Mouse (Mus musculus) embryonic facial prominence, embryonic 15.5 days (tissue): Measurements from ENCODE around the gene Ccsap. TPM values are rescaled to one million over a fixed set of nuclear protein-coding genes. Genes with fewer than 3 reads are reported as not detected.
A peak's percentile ranks its signal among the peaks of the same experiment; 100 is the strongest.

Experiments used
- ATAC-seq: fragments of 200-750 bp; cut with Nextera tagmentation; 2 replicates; pipeline ENCODE4 v1.8.0; 2017; ENCODE audit warnings: low read depth, moderate TSS enrichment; ENCODE audit not compliant: insufficient number of reproducible peaks, low FRiP score, low TSS enrichment
- H3K27ac ChIP-seq: fragments of 300-500 bp; sonication (generic); replicated peaks from 2 replicates; pipeline ENCODE4 v1.5.1; 2015; ENCODE audit warnings: mild to moderate bottlenecking, inconsistent platforms
- H3K27me3 ChIP-seq: fragments of 300-500 bp; sonication (generic); 2 replicates; pipeline ENCODE4 v1.6.1; 2015; ENCODE audit warnings: inconsistent platforms
- H3K36me3 ChIP-seq: fragments of 300-500 bp; sonication (generic); 2 replicates; pipeline ENCODE4 v1.6.1; 2015; ENCODE audit warnings: mild to moderate bottlenecking, inconsistent platforms
- H3K4me1 ChIP-seq: fragments of 300-500 bp; sonication (generic); 2 replicates; pipeline ENCODE4 v1.6.1; 2015; ENCODE audit warnings: inconsistent platforms
- H3K4me2 ChIP-seq: fragments of 300-500 bp; sonication (generic); replicated peaks from 2 replicates; pipeline ENCODE4 v1.6.1; 2015; ENCODE audit warnings: mild to moderate bottlenecking, inconsistent platforms
- H3K4me3 ChIP-seq: fragments of 300-500 bp; sonication (generic); replicated peaks from 2 replicates; pipeline ENCODE4 v1.5.1; 2015; ENCODE audit warnings: mild to moderate bottlenecking, inconsistent platforms
- H3K9ac ChIP-seq: fragments of 300-500 bp; sonication (generic); 2 replicates; pipeline ENCODE4 v1.6.1; 2015; ENCODE audit warnings: inconsistent platforms
- H3K9me3 ChIP-seq: fragments of 300-500 bp; sonication (generic); replicated peaks from 2 replicates; pipeline ENCODE4 v1.6.1; 2016; ENCODE audit warnings: inconsistent platforms
- WGBS: fragments of 180-500 bp; shearing (Covaris S2); methylation state at CpG from one replicate; pipeline ENCODE4 v1.1.7; 2015; 5-methylcytosine and 5-hydroxymethylcytosine counted together
- polyA plus RNA-seq: library from polyadenylated mRNA; unstranded; fragments of >200 nt; fragmentation: Nextera tagmentation; extraction: Ambion mirVana; gene quantifications from 2 replicates; pipeline ENCODE4 v1.2.1, GENCODE M21; 2015

Ccsap gene
- polyA plus RNA-seq, 1 experiment from 2014 or later = 6.5 TPM

DNA sequence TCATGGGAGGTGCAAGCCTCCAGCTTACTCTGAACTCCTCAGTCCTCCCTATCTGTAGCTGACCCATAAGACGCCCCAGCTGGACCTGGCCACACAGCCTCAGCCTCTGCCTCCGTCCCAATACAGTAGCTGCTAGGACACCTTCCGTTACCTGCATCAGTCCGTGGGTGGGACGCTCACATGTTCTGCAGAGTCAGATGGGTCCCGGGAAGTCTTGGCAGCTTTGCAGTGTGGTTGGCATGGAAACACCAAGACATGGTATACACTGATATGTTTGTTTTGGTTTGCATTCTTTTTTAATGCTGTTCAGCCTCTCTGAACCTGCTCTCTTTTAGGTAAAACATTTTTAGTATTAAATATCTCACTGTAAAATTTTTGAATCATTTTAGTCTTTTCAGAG, 23.7 kb downstream of the Ccsap start:
- ATAC-seq = no peak
- H3K27ac ChIP-seq = no peak overlapping the region
- H3K9ac ChIP-seq = no peak overlapping the region
- no peaks in the 10 kb centered on the region for H3K9me3 ChIP-seq
- no peak overlapping the region for H3K4me2 ChIP-seq
- no peak overlapping the region for H3K4me3 ChIP-seq
- peaks cover 50% of the 10 kb centered on the region for H3K36me3 ChIP-seq
- 92% methylated on average over 6 of the region's 6 CpGs for WGBS
- no peaks in the 10 kb centered on the region for H3K4me1 ChIP-seq
- no peaks in the 10 kb centered on the region for H3K27me3 ChIP-seq

DNA sequence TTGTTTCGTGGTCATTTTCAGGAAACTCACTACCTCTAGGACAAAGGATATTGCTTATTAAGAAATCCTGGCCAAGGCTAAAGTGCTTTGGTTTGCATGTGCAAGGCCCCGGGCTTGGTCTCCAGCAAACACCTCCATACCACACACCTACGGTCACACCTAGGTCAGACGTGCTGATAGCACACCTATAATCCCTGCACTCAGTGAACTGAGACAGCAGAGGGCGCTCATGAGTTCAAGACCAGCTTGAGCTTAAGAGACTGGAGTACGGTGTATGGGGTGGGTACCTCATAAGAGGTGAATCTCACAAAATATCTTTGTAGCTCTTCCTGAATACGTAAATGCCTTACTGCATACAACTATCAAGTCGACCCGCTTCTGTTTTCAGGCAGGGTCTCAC, 24.6 kb downstream of the Ccsap start:
- ATAC-seq = 0 out of 2 replicates have a peak, but pooled peaks have one; percentile 57
- Histone ChIP-seq H3K4me2 (no peak overlapping the region), H3K27ac (no peak overlapping the region), H3K36me3 (peaks cover 59% of the 10 kb centered on the region), H3K9ac (no peak overlapping the region), H3K9me3 (no peaks in the 10 kb centered on the region), H3K4me1 (no peaks in the 10 kb centered on the region), H3K27me3 (no peaks in the 10 kb centered on the region), H3K4me3 (no peak overlapping the region)
- WGBS = 62% methylated on average over 9 of the region's 9 CpGs

DNA sequence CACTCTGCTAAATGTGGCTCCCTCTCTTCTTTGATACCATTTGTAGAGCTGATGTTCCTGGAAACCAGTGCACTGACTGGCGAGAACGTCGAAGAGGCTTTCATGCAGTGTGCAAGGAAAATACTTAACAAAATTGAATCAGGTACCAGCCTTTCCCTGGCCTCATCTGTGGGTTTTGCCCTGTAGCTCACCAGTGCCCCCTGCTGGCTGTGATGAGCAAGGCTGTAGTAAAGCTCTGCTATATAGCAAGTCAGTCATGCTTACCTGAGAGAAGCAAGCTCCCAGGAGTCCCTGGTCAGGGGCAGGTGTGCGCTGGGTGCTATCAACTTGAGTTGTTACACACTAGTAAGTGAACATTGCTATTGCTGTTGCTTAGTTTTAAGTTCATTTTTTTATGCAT, 27.3 kb downstream of the Ccsap start:
- H3K36me3 ChIP-seq = peaks cover 81% of the 10 kb centered on the region
- no peak overlapping the region for H3K4me3 ChIP-seq
- ATAC-seq = no peak
- 96% methylated on average over 4 of the region's 4 CpGs for WGBS
- no peaks in the 10 kb centered on the region for H3K9me3 ChIP-seq
- no peaks in the 10 kb centered on the region for H3K27me3 ChIP-seq
- H3K4me1 ChIP-seq = no peaks in the 10 kb centered on the region
- no peak overlapping the region for H3K4me2 ChIP-seq
- H3K9ac ChIP-seq = no peak overlapping the region
- no peak overlapping the region for H3K27ac ChIP-seq

DNA sequence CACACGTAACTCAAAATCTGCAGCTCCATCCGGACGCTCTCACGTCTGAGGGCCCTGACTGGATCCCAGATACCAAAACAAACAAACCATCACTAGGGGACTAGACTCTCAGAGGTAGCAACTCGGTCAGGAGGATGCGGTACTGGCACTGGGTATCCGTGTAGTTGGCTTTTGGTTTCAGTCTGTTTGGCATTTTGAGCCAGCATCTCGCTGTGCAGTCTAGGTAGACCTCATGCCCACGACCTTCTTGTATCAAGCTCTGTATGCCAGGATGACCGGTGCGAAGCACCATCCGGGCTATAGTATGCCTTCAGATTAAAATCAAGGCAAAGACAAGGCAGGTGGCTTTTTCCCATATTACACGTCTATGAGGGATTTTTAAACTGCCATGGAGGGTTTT, 32.5 kb downstream of the Ccsap start:
- Histone ChIP-seq H3K4me3 (no peak overlapping the region), H3K27me3 (no peaks in the 10 kb centered on the region), H3K4me1 (no peaks in the 10 kb centered on the region), H3K27ac (no peak overlapping the region), H3K9me3 (0 out of 2 replicates have a peak, but pooled peaks cover 2% of the 10 kb centered on the region), H3K4me2 (no peak overlapping the region), H3K36me3 (peaks cover 74% of the 10 kb centered on the region), H3K9ac (no peak overlapping the region)
- ATAC-seq = no peak
- 91% methylated on average over 13 of the region's 13 CpGs for WGBS

DNA sequence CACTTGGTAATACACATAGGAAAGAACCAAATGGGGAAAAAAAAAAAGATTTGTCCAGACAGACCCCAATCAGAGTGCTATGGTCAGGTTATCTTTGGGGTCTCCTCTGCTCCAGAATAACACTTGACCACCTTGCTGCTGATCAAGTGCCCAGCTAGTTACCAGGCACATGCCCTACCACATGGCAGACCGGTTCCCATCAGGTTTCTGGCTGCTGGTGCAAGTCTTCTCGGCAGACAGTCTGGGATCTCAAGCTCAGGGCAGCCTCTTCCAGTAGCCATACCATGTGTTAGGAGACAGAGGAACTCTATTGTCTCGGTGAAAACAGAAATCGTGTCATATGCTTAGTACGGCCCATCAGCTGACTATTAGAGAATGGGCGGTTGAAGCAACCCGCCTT, 33.3 kb downstream of the Ccsap start:
- 88% methylated on average over 7 of the region's 7 CpGs for WGBS
- peaks cover 69% of the 10 kb centered on the region for H3K36me3 ChIP-seq
- no peak overlapping the region for H3K27ac ChIP-seq
- no peak overlapping the region for H3K4me2 ChIP-seq
- no peak overlapping the region for H3K4me3 ChIP-seq
- H3K9ac ChIP-seq = no peak overlapping the region
- ATAC-seq = no peak
- H3K9me3 ChIP-seq = 0 out of 2 replicates have a peak, but pooled peaks cover 2% of the 10 kb centered on the region
- no peaks in the 10 kb centered on the region for H3K27me3 ChIP-seq
- H3K4me1 ChIP-seq = no peaks in the 10 kb centered on the region

DNA sequence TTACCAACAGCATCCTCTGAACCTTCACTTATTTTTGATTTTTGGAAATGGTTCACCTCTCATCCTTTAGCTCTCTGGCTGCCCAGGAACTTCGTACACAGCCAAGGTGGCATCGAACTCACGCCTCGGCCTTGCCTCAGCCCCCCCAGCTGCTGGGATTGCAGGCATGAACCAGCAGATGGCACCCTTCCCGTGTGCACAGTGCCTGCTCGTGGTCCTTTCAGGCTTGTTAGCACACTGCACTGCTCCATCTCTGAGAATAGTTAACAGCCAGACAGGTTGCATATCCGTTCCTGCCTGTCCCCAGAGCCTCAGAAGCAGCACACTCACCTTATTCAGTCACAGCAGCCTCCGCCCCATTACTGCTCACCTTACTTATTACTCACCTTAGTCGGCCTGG, 34.0 kb downstream of the Ccsap start:
- no peak overlapping the region for H3K9ac ChIP-seq
- no peak overlapping the region for H3K4me2 ChIP-seq
- no peak overlapping the region for H3K4me3 ChIP-seq
- no peak for ATAC-seq
- peaks cover 63% of the 10 kb centered on the region for H3K36me3 ChIP-seq
- H3K4me1 ChIP-seq = no peaks in the 10 kb centered on the region
- 51% methylated on average over 9 of the region's 9 CpGs for WGBS
- H3K27me3 ChIP-seq = no peaks in the 10 kb centered on the region
- H3K9me3 ChIP-seq = 0 out of 2 replicates have a peak, but pooled peaks cover 2% of the 10 kb centered on the region
- no peak overlapping the region for H3K27ac ChIP-seq

DNA sequence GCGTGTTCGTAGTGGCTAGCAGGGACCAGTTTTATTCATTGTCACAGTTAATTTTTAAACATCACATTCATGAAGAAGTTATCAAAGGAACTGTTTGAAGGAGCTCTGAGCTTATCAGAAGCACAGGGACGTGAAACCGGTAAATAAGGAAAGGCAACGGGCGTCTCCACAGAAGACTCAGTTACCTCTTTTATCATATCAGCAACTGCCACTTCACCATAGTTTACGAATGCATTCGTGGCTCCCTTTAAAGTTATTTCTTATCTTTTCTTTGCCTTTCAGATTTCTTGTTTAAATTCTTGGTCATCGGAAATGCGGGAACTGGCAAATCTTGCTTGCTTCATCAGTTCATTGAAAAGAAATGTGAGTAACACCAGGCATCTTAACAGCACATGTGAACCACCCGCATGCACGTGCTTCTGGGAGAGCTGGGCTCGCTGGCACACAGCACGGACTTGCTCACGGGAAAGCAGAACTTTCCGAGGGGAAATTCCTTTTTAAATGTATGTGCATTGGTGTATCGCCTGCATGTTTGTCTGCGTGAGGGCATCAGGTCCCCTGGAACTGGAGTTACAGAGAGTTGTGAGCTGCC, 36.4 kb downstream of the Ccsap start:
- Histone ChIP-seq H3K27me3 (no peaks in the 10 kb centered on the region), H3K27ac (no peak overlapping the region), H3K4me1 (no peaks in the 10 kb centered on the region), H3K4me2 (no peak overlapping the region), H3K4me3 (no peak overlapping the region), H3K9ac (no peak overlapping the region), H3K36me3 (peaks cover 48% of the 10 kb centered on the region), H3K9me3 (0 out of 2 replicates have a peak, but pooled peaks cover 2% of the 10 kb centered on the region)
- WGBS = 83% methylated on average over 18 of the region's 18 CpGs
- ATAC-seq = no peak

DNA sequence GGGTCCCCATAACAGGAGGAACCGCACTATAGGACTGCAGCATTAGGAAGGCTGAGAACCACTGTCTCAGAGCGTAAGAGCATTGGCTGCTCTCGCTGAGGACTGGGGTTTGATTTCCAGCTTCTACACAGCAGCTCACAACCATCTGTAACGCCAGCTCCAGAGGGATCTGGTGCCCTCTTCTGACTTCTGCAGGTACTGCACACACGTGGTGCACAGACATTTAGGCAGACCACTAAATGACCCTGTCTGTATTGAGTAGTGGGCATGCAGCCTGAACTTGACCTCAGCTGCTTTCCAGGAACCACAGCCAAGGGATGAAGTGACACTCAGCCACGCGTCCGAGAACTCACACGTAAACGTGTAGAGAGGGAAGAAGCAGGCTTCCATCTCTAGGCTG, 36.9 kb downstream of the Ccsap start:
- H3K36me3 ChIP-seq = peaks cover 42% of the 10 kb centered on the region
- no peak overlapping the region for H3K27ac ChIP-seq
- no peak overlapping the region for H3K9ac ChIP-seq
- H3K4me2 ChIP-seq = no peak overlapping the region
- H3K4me1 ChIP-seq = no peaks in the 10 kb centered on the region
- H3K4me3 ChIP-seq = no peak overlapping the region
- WGBS = 96% methylated on average over 10 of the region's 10 CpGs
- no peak for ATAC-seq
- H3K27me3 ChIP-seq = no peaks in the 10 kb centered on the region
- H3K9me3 ChIP-seq = 0 out of 2 replicates have a peak, but pooled peaks cover 2% of the 10 kb centered on the region

DNA sequence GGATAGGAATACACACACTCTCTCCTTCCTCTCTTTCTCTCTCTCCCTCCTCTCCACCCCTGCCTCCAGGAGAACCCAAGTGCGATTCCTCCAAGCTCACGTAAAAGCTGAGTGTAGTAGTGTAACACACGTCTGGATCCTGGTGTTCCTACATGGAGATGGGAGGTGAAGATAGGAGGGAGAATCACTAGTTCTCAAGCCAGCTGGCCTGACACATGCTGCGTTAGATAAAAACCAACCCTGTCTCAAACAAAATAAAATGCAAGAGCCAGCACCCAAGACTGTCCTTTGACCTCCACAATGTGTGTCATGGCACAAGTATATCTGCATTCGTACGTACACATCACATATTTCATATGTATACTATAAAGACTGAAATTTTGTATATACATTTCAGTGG, 39.2 kb downstream of the Ccsap start:
- H3K9ac ChIP-seq = no peak overlapping the region
- ATAC-seq = no peak
- 95% methylated on average over 6 of the region's 6 CpGs for WGBS
- no peak overlapping the region for H3K27ac ChIP-seq
- no peak overlapping the region for H3K4me2 ChIP-seq
- no peaks in the 10 kb centered on the region for H3K4me1 ChIP-seq
- H3K36me3 ChIP-seq = peaks cover 24% of the 10 kb centered on the region
- no peaks in the 10 kb centered on the region for H3K27me3 ChIP-seq
- 0 out of 2 replicates have a peak, but pooled peaks cover 2% of the 10 kb centered on the region for H3K9me3 ChIP-seq
- H3K4me3 ChIP-seq = no peak overlapping the region

DNA sequence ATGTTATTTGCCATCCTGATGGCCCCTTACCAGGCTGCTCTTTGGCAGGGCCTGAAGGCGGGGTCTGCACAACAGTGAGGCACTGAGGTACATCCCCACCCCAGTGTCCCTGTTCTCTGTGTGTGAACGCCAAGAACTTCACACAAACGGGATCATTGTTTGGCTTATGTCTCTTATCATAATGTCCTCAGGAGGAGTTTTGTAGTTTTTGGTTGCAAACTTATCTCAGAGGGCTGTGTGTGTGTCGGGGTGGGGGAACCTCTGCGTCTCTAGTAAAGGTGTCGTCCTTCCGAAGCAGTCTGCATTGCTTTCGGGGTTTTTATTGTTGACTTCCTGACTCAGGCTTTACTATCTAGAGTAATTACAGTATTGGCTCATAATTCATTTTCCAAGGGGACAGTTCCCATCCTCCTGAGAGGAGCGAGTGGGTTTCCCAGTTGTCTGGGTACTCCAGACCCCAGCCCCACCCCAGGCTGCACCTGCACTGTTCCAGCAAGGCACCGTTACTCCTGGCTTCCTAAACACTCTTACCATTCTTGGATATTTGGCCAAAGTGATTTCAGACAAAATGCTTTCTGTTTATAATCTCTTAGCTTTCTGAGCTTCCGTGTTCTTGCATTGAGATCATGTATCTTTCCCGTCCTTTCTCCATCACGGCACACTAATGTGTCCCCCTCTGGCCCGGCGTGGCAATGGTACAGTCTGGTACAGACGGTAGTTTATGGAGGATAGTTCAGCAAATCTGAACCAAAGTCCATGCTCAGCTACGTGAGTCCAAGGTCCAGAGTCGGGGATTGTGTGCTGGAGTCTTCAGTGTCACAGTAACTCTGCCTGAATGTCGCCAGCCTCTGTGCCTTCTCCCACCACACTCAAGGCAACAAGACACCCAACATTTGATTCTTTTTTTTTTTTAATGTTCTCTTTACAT, 40.1 kb downstream of the Ccsap start:
- Histone ChIP-seq H3K4me1 (no peaks in the 10 kb centered on the region), H3K36me3 (peaks cover 20% of the 10 kb centered on the region), H3K27ac (no peak overlapping the region), H3K9ac (no peak overlapping the region), H3K4me3 (no peak overlapping the region), H3K9me3 (0 out of 2 replicates have a peak, but pooled peaks cover 2% of the 10 kb centered on the region), H3K4me2 (no peak overlapping the region), H3K27me3 (no peaks in the 10 kb centered on the region)
- 88% methylated on average over 19 of the region's 19 CpGs for WGBS
- no peak for ATAC-seq

DNA sequence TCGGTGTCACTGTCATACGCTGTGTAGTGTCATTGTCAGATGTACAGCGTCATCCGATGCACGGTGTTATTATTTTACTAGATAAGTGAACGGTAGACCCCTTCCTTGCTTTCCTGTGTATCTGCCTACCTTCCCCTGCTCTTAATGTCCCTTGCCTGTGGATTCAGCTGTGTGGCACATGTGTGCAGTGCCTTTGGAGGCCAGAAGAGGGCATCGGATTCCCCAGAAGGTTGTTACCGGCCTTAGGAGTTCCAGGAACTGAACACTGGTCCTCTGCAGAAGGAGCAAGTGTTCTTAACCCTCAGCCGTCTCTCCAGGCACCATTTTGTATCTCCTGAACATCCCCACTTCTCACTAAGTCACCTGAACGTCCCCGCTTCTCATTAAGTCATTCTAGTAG, 42.3 kb downstream of the Ccsap start:
- H3K9ac ChIP-seq = no peak overlapping the region
- H3K27me3 ChIP-seq = no peaks in the 10 kb centered on the region

More for the DNA sequence above, 42.3 kb downstream of the Ccsap start:
- H3K4me2 ChIP-seq = no peak overlapping the region
- H3K4me1 ChIP-seq = peaks cover 7% of the 10 kb centered on the region; the same call in 1 of the 2 replicates
- ATAC-seq = no peak
- H3K27ac ChIP-seq = no peak overlapping the region
- WGBS = 90% methylated on average over 11 of the region's 11 CpGs
- H3K4me3 ChIP-seq = no peak overlapping the region
- H3K36me3 ChIP-seq = peaks cover 10% of the 10 kb centered on the region
- no peaks in the 10 kb centered on the region for H3K9me3 ChIP-seq
